Mouse (Mus musculus): Measurements from ENCODE around the gene Spns2. TPM values are rescaled to one million over a fixed set of nuclear protein-coding genes. Genes with fewer than 3 reads are reported as not detected.

Gene Spns2
- polyA plus RNA-seq, 1 experiment from 2014 or later: 9.5 TPM

GRCm38 (mm10) chr11:72419006-72419405 lies 70.7 kb downstream of the Spns2 start:
- H3K9ac ChIP-seq (ENCODE audit: low read depth, low read length): no peak overlapping the region
- WGBS: 85% methylated on average over 6 of the region's 6 CpGs
- no peak overlapping the region for H3K27ac ChIP-seq (replicated peaks; ENCODE audit: low read depth, low read length)
- no peak for DNase-seq (ENCODE audit: low spot score)
- H3K4me1 ChIP-seq (ENCODE audit: control insufficient read depth, insufficient read depth, low read length): no peaks in the 10 kb centered on the region
- no peaks in the 10 kb centered on the region for H3K9me3 ChIP-seq (ENCODE audit: control insufficient read depth, low read length)
- H3K36me3 ChIP-seq (ENCODE audit: control insufficient read depth, insufficient read depth, low read length): no peaks in the 10 kb centered on the region
- H3K4me2 ChIP-seq (ENCODE audit: low read depth, low read length): no peak overlapping the region
- no peak for ATAC-seq (ENCODE audit: low read depth)
- H3K4me3 ChIP-seq (ENCODE audit: low read depth, low read length): no peak overlapping the region
- H3K27me3 ChIP-seq (replicated peaks; ENCODE audit: control insufficient read depth, insufficient read depth, low read length): no peaks in the 10 kb centered on the region

- Histone ChIP-seq H3K9ac (ENCODE audit: low read depth, low read length) (no peak overlapping the region), H3K36me3 (ENCODE audit: control insufficient read depth, insufficient read depth, low read length) (no peaks in the 10 kb centered on the region), H3K9me3 (ENCODE audit: control insufficient read depth, low read length) (no peaks in the 10 kb centered on the region), H3K27ac (replicated peaks; ENCODE audit: low read depth, low read length) (no peak overlapping the region), H3K4me1 (ENCODE audit: control insufficient read depth, insufficient read depth, low read length) (no peaks in the 10 kb centered on the region), H3K27me3 (replicated peaks; ENCODE audit: control insufficient read depth, insufficient read depth, low read length) (no peaks in the 10 kb centered on the region), H3K4me3 (ENCODE audit: low read depth, low read length) (no peak overlapping the region), H3K4me2 (ENCODE audit: low read depth, low read length) (no peak overlapping the region)
- DNase-seq (ENCODE audit: low spot score) (no peak), ATAC-seq (ENCODE audit: low read depth) (no peak)
- WGBS: 41% methylated on average over 8 of the region's 8 CpGs
Measured at GRCm38 (mm10) chr11:72418227-72418626, 71.5 kb downstream of the Spns2 start.

GRCm38 (mm10) chr11:72417376-72417775 lies 72.3 kb downstream of the Spns2 start:
- Histone ChIP-seq H3K9me3 (ENCODE audit: control insufficient read depth, low read length) (no peaks in the 10 kb centered on the region), H3K36me3 (ENCODE audit: control insufficient read depth, insufficient read depth, low read length) (no peaks in the 10 kb centered on the region), H3K4me2 (ENCODE audit: low read depth, low read length) (no peak overlapping the region), H3K4me1 (ENCODE audit: control insufficient read depth, insufficient read depth, low read length) (no peaks in the 10 kb centered on the region), H3K9ac (ENCODE audit: low read depth, low read length) (no peak overlapping the region), H3K27me3 (replicated peaks; ENCODE audit: control insufficient read depth, insufficient read depth, low read length) (no peaks in the 10 kb centered on the region), H3K27ac (replicated peaks; ENCODE audit: low read depth, low read length) (no peak overlapping the region), H3K4me3 (ENCODE audit: low read depth, low read length) (no peak overlapping the region)
- 25% methylated on average over 4 of the region's 4 CpGs for WGBS
- no peak for DNase-seq (ENCODE audit: low spot score)
- peak; percentile 30; the same call in 1 of the 2 replicates for ATAC-seq (ENCODE audit: low read depth)

- 87% methylated on average over 5 of the region's 5 CpGs for WGBS
- Histone ChIP-seq H3K4me2 (ENCODE audit: low read depth, low read length) (no peak overlapping the region), H3K4me3 (ENCODE audit: low read depth, low read length) (no peak overlapping the region), H3K9ac (ENCODE audit: low read depth, low read length) (no peak overlapping the region), H3K9me3 (ENCODE audit: control insufficient read depth, low read length) (no peaks in the 10 kb centered on the region), H3K27ac (replicated peaks; ENCODE audit: low read depth, low read length) (no peak overlapping the region), H3K27me3 (replicated peaks; ENCODE audit: control insufficient read depth, insufficient read depth, low read length) (no peaks in the 10 kb centered on the region), H3K36me3 (ENCODE audit: control insufficient read depth, insufficient read depth, low read length) (no peaks in the 10 kb centered on the region), H3K4me1 (ENCODE audit: control insufficient read depth, insufficient read depth, low read length) (no peaks in the 10 kb centered on the region)
- DNase-seq (ENCODE audit: low spot score): no peak
- no peak for ATAC-seq (ENCODE audit: low read depth)
Measured at GRCm38 (mm10) chr11:72416666-72417065, 73.0 kb downstream of the Spns2 start.

- no peak for DNase-seq (ENCODE audit: low spot score)
- WGBS: 76% methylated on average over 8 of the region's 8 CpGs
- Histone ChIP-seq H3K9ac (ENCODE audit: low read depth, low read length) (no peak overlapping the region), H3K27me3 (replicated peaks; ENCODE audit: control insufficient read depth, insufficient read depth, low read length) (0 out of 2 replicates have a peak, but pooled peaks cover 3% of the 10 kb centered on the region), H3K4me2 (ENCODE audit: low read depth, low read length) (no peak overlapping the region), H3K4me3 (ENCODE audit: low read depth, low read length) (no peak overlapping the region), H3K27ac (replicated peaks; ENCODE audit: low read depth, low read length) (no peak overlapping the region), H3K9me3 (ENCODE audit: control insufficient read depth, low read length) (no peaks in the 10 kb centered on the region), H3K4me1 (ENCODE audit: control insufficient read depth, insufficient read depth, low read length) (peaks cover 5% of the 10 kb centered on the region; the same call in 1 of the 2 replicates), H3K36me3 (ENCODE audit: control insufficient read depth, insufficient read depth, low read length) (no peaks in the 10 kb centered on the region)
- ATAC-seq (ENCODE audit: low read depth): no peak
Measured at GRCm38 (mm10) chr11:72415155-72415554, 74.5 kb downstream of the Spns2 start.

- H3K4me1 ChIP-seq (ENCODE audit: control insufficient read depth, insufficient read depth, low read length): peaks cover 7% of the 10 kb centered on the region; the same call in 1 of the 2 replicates
Measured at GRCm38 (mm10) chr11:72413601-72414190, 76.0 kb downstream of the Spns2 start.

GRCm38 (mm10) chr11:72413016-72413415 lies 76.7 kb downstream of the Spns2 start:
- Histone ChIP-seq H3K4me2 (ENCODE audit: low read depth, low read length) (no peak overlapping the region), H3K9ac (ENCODE audit: low read depth, low read length) (no peak overlapping the region), H3K36me3 (ENCODE audit: control insufficient read depth, insufficient read depth, low read length) (no peaks in the 10 kb centered on the region), H3K4me1 (ENCODE audit: control insufficient read depth, insufficient read depth, low read length) (peaks cover 7% of the 10 kb centered on the region; the same call in 1 of the 2 replicates), H3K4me3 (ENCODE audit: low read depth, low read length) (no peak overlapping the region), H3K27me3 (replicated peaks; ENCODE audit: control insufficient read depth, insufficient read depth, low read length) (0 out of 2 replicates have a peak, but pooled peaks cover 8% of the 10 kb centered on the region), H3K9me3 (ENCODE audit: control insufficient read depth, low read length) (no peaks in the 10 kb centered on the region), H3K27ac (replicated peaks; ENCODE audit: low read depth, low read length) (no peak overlapping the region; the same call in 1 of the 2 replicates)
- 57% methylated on average over 7 of the region's 7 CpGs for WGBS
- DNase-seq (ENCODE audit: low spot score): peak; percentile 56
- ATAC-seq (ENCODE audit: low read depth): no peak

More at GRCm38 (mm10) chr11:72413601-72414190, 76.0 kb downstream of the Spns2 start:
- H3K4me2 ChIP-seq (ENCODE audit: low read depth, low read length): no peak overlapping the region
- WGBS: 72% methylated on average over 4 of the region's 5 CpGs
- H3K36me3 ChIP-seq (ENCODE audit: control insufficient read depth, insufficient read depth, low read length): no peaks in the 10 kb centered on the region
- ATAC-seq (ENCODE audit: low read depth): no peak
- H3K27ac ChIP-seq (replicated peaks; ENCODE audit: low read depth, low read length): no peak overlapping the region; the same call in 1 of the 2 replicates
- 0 out of 2 replicates have a peak, but pooled peaks cover 8% of the 10 kb centered on the region for H3K27me3 ChIP-seq (replicated peaks; ENCODE audit: control insufficient read depth, insufficient read depth, low read length)
- DNase-seq (ENCODE audit: low spot score): no peak
- H3K9me3 ChIP-seq (ENCODE audit: control insufficient read depth, low read length): no peaks in the 10 kb centered on the region
- no peak overlapping the region for H3K9ac ChIP-seq (ENCODE audit: low read depth, low read length)
- H3K4me3 ChIP-seq (ENCODE audit: low read depth, low read length): no peak overlapping the region

- ATAC-seq (ENCODE audit: low read depth) (no peak), DNase-seq (ENCODE audit: low spot score) (no peak)
- Histone ChIP-seq H3K9me3 (ENCODE audit: control insufficient read depth, low read length) (no peaks in the 10 kb centered on the region), H3K4me1 (ENCODE audit: control insufficient read depth, insufficient read depth, low read length) (peaks cover 7% of the 10 kb centered on the region; the same call in 1 of the 2 replicates), H3K4me3 (ENCODE audit: low read depth, low read length) (peak overlapping the region; percentile 62), H3K27me3 (replicated peaks; ENCODE audit: control insufficient read depth, insufficient read depth, low read length) (0 out of 2 replicates have a peak, but pooled peaks cover 8% of the 10 kb centered on the region), H3K9ac (ENCODE audit: low read depth, low read length) (peak overlapping the region; percentile 73), H3K4me2 (ENCODE audit: low read depth, low read length) (peak overlapping the region; percentile 100), H3K36me3 (ENCODE audit: control insufficient read depth, insufficient read depth, low read length) (no peaks in the 10 kb centered on the region), H3K27ac (replicated peaks; ENCODE audit: low read depth, low read length) (no peak overlapping the region)
- WGBS: 29% methylated on average over 9 of the region's 9 CpGs
Measured at GRCm38 (mm10) chr11:72411945-72412344, 77.8 kb downstream of the Spns2 start.
